Mouse (Mus musculus) cerebellum, adult 11 months (tissue): ENCODE data around the gene Mmachc.

Experiments
- DNase-seq: peaks from one replicate; pipeline ENCODE4 v3.0.0; 2022

Gene Mmachc

DNA sequence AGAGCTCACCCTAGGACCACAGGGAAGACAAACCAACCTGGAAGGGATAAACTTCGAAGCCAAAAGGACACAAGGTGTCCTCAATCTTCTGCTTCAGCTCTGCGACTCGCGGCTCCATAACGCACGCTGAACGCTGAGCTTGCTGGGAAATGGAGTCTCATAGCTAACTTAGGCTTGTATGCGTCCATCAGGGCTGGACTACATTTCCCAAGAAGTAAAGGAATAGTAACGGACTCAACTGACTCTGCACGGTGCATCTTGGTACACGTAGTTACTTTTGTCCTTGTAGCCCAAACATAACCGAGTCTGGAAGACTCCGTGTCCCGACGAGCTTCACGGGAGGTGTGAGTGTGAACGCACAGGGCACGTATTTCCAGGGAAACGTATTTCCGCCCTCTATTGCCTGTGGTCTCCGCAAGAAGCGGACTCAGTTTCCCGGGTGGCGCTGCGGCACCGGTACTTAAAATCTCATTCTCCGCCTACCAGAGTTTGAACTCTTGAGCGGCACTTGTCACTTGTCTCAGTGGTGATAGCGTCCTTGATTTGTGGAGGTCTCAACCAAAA lies at the start of gene Mmachc, which contains the start of gene Ccdc163:
TSS of gene Mmachc (minus strand) at position 206 of the 564 bp plus-strand sequence.
TSS of gene Ccdc163 (plus strand) at position 309 of the 564 bp plus-strand sequence.
- peak; percentile 88 for DNase-seq

- no peak for DNase-seq
These were observed 41.5 kb upstream of the Mmachc start for GRCm38 (mm10) chr4:116749750-116750149.

GRCm38 (mm10) chr4:116738972-116739751 lies 31.0 kb upstream of the Mmachc start:
- DNase-seq = no peak

- DNase-seq = no peak
These were observed 26.8 kb upstream of the Mmachc start for GRCm38 (mm10) chr4:116734996-116735395.

- no peak for DNase-seq
These were observed 24.1 kb upstream of the Mmachc start for GRCm38 (mm10) chr4:116732355-116732754.

DNA sequence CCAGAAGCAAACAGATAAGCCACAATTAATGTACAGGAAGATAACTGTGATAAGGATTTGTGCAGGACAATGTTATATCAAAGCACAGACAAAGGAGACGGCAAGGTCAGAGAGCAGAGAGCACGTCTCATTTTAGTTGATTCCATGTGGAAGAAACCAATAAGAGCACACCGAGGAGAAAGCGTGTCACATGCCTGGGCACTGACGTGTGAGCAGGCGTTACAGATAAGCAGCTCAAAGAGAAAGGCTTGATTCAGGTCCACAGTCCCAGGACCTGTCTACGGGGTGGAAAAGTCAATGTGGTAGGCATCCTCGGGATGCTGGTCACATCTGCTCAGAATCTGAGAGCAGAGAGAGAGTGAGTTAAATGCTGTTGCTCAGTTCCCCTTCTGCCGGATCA lies 22.9 kb upstream of the Mmachc start:
- no peak for DNase-seq

- DNase-seq = no peak
These were observed 21.3 kb upstream of the Mmachc start for GRCm38 (mm10) chr4:116729532-116729931.

GRCm38 (mm10) chr4:116727401-116727800 lies 19.2 kb upstream of the Mmachc start:
- DNase-seq = no peak

GRCm38 (mm10) chr4:116725444-116725843 lies 17.2 kb upstream of the Mmachc start:
- no peak for DNase-seq

DNA sequence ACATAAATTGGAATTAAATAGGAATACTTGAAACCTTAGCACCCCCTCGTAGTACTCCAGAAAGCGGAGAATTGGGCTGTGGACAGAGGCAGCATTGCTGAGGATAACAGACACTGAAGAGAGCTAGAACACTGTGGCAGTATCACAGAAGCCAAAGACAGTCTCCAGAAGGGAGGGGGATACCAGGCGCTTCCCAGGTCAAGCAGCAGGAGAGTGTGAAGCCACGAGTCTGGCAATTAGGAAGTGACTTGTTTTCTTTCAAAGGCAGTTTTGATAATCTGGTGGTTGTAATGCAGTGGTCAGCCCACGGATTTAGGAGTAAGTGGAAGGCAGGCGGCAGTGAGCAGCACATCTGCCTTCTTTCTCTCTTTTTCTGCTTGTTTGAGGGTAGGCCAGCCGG lies 14.0 kb upstream of the Mmachc start:
- no peak for DNase-seq

GRCm38 (mm10) chr4:116721098-116721628 lies 13.0 kb upstream of the Mmachc start:
- no peak for DNase-seq

DNA sequence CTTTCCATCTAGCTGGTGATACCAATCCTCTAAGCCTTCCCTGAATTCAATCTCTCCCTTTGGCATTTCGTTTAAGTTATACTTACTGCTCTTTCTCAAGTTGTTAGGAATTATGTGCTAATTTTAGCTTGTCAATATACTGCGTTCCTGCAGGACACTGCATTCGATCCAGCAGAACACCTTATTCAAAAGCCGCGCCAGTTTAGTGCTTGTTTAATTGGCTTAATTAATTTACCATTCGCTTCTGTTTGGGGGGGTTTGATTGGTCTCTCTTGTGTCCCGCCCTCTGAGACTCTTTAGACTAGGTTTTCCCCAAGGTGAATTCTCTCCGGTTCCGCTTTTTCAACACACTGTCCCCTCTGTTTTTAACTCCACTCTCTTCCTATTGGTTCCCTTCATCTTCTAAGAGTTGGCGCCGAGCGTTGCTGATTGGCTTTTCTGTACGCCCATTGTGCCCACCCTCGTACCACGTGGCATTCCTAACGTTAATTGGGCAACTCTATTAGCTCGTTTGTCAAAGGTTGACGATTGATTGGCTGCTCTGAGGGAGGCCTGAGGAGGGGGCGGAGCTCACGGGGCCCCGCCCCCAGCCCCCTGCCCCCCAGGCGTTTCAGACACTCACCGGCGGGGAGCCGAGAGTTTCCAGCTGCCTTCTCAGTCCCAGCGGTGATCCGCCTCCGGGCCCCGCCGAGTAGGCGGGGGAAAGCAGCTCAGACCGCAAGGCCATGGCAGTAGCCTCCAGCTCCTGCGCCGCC lies 12.3 kb upstream of the Mmachc start, which contains the start of gene Tesk2:
TSS of gene Tesk2 (plus strand) at position 606 of the 755 bp plus-strand sequence.
- peak; percentile 88 for DNase-seq

- peak; percentile 59 for DNase-seq
These were observed 11.2 kb upstream of the Mmachc start for GRCm38 (mm10) chr4:116719396-116719795.

GRCm38 (mm10) chr4:116712536-116712935 lies 4.3 kb upstream of the Mmachc start:
- DNase-seq = peak; percentile 34

GRCm38 (mm10) chr4:116710154-116710553 lies 1.9 kb upstream of the Mmachc start:
- no peak for DNase-seq

- no peak for DNase-seq
These were observed 685 bp upstream of the Mmachc start for GRCm38 (mm10) chr4:116708791-116709390.

DNA sequence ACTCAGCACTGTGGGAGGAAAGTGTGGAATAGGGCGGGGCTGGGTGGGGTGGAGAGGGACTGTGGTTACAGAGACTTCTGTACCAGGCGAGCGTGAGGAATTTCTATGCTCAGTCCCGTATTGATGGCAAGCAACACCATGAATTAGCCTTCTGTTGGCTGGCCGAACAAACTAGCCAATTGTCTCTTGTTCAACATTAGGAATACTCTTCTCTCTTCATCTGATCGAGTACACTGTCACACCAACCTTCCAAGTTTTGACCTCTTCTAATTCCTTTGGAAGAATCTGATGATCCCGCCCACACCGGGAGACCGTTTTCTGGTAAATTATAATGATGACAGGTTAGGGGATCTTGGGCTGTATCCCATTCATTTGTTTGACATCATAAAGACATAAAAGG lies 540 bp downstream of the Mmachc start:
- no peak for DNase-seq

DNA sequence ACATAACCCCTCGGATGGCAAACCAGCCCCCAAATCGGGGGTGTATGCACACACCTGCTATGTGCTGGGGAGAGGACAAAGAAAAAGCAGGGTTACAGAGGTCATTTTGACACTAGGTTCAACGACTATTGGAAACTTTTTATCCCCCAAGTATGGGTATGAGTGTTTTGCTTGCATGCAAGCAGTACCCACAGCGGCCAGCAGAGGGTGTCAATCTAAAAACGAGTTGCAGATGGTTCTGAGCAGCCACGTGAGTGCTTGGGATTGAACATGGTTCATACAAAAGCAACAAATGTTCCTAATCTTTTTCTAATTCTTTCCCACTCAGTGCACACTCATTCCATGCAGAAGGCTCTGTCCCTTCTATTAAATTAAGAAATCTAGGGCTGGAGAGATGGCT lies 4.4 kb downstream of the Mmachc start:
- DNase-seq = peak; percentile 50

DNA sequence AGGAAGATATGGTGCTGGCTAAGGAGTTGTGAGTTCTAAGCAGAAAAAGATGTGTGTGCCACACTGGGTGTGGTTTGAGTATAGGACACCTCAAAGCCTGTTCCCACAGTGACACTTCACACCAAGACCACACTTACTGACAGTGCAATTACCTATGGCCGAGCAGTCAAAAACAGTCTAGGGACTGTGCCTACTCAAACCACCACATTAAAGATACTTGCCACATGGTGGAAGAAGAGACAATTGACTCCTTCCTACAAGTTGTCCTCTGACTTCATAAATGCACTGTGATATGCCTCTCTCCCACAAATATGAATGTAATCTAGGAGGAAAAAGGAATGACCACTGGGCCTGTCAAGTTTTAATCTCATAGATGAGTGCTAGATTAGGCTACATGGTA lies 7.2 kb downstream of the Mmachc start:
- DNase-seq = no peak

DNA sequence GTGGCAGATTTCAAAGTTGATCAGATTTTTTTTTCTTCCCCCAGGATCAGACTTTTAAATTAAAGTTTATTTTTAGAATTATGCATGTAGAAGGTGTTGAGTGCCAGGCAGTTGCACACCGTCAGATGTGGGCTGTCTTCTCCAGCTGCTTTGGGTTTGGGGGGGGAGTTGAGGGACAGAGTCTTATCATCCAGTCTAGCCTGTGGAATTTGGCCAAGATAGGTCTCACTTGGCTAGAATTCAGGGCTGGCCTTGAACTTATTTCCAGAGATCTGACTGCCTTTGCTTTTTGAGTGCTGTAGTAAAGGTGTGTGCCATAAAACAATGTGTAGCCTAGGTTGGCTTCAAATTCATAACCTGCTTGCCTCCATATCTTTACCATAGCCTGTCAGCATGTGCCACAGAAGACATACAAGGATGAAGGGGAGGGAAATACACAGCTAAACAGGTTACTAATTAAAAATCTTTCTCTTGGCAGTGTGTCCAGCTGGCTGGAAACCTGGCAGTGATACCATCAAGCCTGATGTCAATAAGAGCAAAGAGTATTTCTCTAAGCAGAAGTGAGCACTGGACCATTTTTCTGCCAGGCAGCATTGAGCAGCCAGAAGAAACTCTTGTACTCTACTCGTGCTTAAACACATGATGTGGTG lies 9.4 kb downstream of the Mmachc start:
- no peak for DNase-seq

DNA sequence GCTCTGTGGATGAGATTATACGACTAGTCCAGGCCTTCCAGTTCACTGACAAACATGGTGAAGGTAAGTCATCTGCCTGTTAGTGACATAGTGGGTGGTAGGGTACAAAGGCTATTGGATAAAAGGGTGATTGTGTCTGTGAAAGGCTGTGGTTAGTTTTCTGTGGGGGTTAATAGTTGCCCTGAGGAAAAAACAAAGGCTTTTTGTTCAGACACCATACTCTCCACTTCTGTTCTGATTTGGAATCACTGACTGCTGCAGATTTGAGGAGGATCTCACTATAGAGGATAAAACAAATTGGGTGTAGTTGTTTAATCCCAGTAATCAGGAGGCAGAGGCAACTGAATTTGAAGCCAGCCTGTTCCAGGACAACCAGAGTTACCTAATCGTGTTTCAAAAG lies 14.4 kb downstream of the Mmachc start:
- no peak for DNase-seq

DNA sequence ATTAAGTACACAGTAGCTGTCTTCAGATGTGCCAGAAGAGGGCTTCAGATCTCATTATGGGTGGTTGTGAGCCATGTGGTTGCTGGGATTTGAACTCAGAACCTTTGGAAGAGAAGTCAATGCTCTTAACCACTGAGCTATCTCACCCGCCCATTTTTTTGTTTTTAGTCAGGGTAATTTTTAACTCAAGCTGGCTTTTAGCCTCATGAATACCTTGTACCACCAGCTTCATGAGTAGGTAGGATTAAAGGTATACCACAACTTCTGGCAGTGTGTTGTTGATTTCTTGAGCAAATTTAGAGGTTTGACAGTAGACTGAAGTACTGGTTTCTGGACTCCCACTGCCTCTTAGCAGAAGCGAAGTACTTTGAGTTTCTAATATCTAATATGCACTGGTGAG lies 16.1 kb downstream of the Mmachc start:
- DNase-seq = no peak
